Mouse (Mus musculus) lung, embryonic 15.5 days (tissue): ENCODE measurements at regions not wholly inside any gene's neighbourhood (a gene's known extent, or its start where the extent isn't known, plus 50 kb on each side); places are given as distances from the start of the nearest gene placed in this dataset.

ENCODE experiments used
- ATAC-seq: fragments of 200-750 bp; cut with Nextera tagmentation; 2 replicates; pipeline ENCODE4 v1.8.0; 2017; ENCODE audit warnings: moderate number of reproducible peaks, borderline replicate concordance; ENCODE audit not compliant: low FRiP score, low TSS enrichment; ENCODE audit errors: extremely low read depth
- H3K27ac ChIP-seq: fragments of 300-500 bp; sonication (generic); 2 replicates; pipeline ENCODE4 v1.5.1; 2015; ENCODE audit warnings: moderate library complexity, mild to moderate bottlenecking, inconsistent platforms
- H3K27me3 ChIP-seq: fragments of 300-500 bp; sonication (generic); 2 replicates; pipeline ENCODE4 v1.6.1; 2015; ENCODE audit warnings: inconsistent platforms
- H3K36me3 ChIP-seq: fragments of 300-500 bp; sonication (generic); 2 replicates; pipeline ENCODE4 v1.6.1; 2015; ENCODE audit warnings: inconsistent platforms
- H3K4me1 ChIP-seq: fragments of 300-500 bp; sonication (generic); 2 replicates; pipeline ENCODE4 v1.6.1; 2015; ENCODE audit warnings: inconsistent platforms
- H3K4me2 ChIP-seq: fragments of 300-500 bp; sonication (generic); 2 replicates; pipeline ENCODE4 v1.6.1; 2015; ENCODE audit warnings: inconsistent platforms, mild to moderate bottlenecking, moderate library complexity
- H3K4me3 ChIP-seq: fragments of 300-500 bp; sonication (generic); 2 replicates; pipeline ENCODE4 v1.5.1; 2015; ENCODE audit warnings: mild to moderate bottlenecking, inconsistent platforms
- H3K9ac ChIP-seq: fragments of 300-500 bp; sonication (generic); 2 replicates; pipeline ENCODE4 v1.6.1; 2015; ENCODE audit warnings: inconsistent platforms
- H3K9me3 ChIP-seq: fragments of 300-500 bp; sonication (generic); 2 replicates; pipeline ENCODE4 v1.6.1; 2016; ENCODE audit warnings: inconsistent platforms
- WGBS: fragments of 180-500 bp; shearing (Covaris S2); methylation state at CpG from one replicate; pipeline ENCODE4 v1.1.7; 2015; 5-methylcytosine and 5-hydroxymethylcytosine counted together

- ATAC-seq: no peak
- WGBS: 60% methylated on average over 14 of the region's 14 CpGs
Observed at GRCm38 (mm10) chr10:95083341-95084148, 138.9 kb upstream of the Plxnc1 start.

GRCm38 (mm10) chr10:95082634-95083033, 138.0 kb upstream of the Plxnc1 start:
- H3K4me3 ChIP-seq: no peak overlapping the region
- 87% methylated on average over 5 of the region's 5 CpGs for WGBS

More at GRCm38 (mm10) chr10:95083341-95084148, 138.9 kb upstream of the Plxnc1 start:
- no peaks in the 10 kb centered on the region for H3K27me3 ChIP-seq
- no peaks in the 10 kb centered on the region for H3K9me3 ChIP-seq
- H3K36me3 ChIP-seq: no peaks in the 10 kb centered on the region
- no peak overlapping the region for H3K27ac ChIP-seq
- peaks cover 22% of the 10 kb centered on the region for H3K4me1 ChIP-seq
- no peak overlapping the region for H3K4me3 ChIP-seq
- H3K9ac ChIP-seq: no peak overlapping the region
- H3K4me2 ChIP-seq: no peak overlapping the region

GRCm38 (mm10) chr10:95079979-95080378, 135.3 kb upstream of the Plxnc1 start:
- 75% methylated on average over 5 of the region's 5 CpGs for WGBS
- no peaks in the 10 kb centered on the region for H3K9me3 ChIP-seq
- no peak overlapping the region for H3K4me3 ChIP-seq
- H3K9ac ChIP-seq: no peak overlapping the region
- no peak overlapping the region for H3K27ac ChIP-seq
- peaks cover 14% of the 10 kb centered on the region for H3K4me1 ChIP-seq
- no peak overlapping the region for H3K4me2 ChIP-seq
- no peaks in the 10 kb centered on the region for H3K36me3 ChIP-seq
- ATAC-seq: no peak
- no peaks in the 10 kb centered on the region for H3K27me3 ChIP-seq

More at GRCm38 (mm10) chr10:95082634-95083033, 138.0 kb upstream of the Plxnc1 start:
- Histone ChIP-seq H3K9ac (no peak overlapping the region), H3K4me1 (peaks cover 13% of the 10 kb centered on the region; the same call in 1 of the 2 replicates), H3K4me2 (no peak overlapping the region), H3K27ac (no peak overlapping the region), H3K27me3 (no peaks in the 10 kb centered on the region), H3K9me3 (no peaks in the 10 kb centered on the region), H3K36me3 (no peaks in the 10 kb centered on the region)
- ATAC-seq: no peak

GRCm38 (mm10) chr10:95076421-95076820, 131.8 kb upstream of the Plxnc1 start:
- 68% methylated on average over 5 of the region's 5 CpGs for WGBS
- Histone ChIP-seq H3K27me3 (no peaks in the 10 kb centered on the region), H3K9ac (no peak overlapping the region), H3K27ac (no peak overlapping the region), H3K4me3 (no peak overlapping the region), H3K4me2 (no peak overlapping the region), H3K9me3 (no peaks in the 10 kb centered on the region), H3K4me1 (peaks cover 22% of the 10 kb centered on the region), H3K36me3 (no peaks in the 10 kb centered on the region)
- ATAC-seq: no peak

- Histone ChIP-seq H3K36me3 (no peaks in the 10 kb centered on the region), H3K4me2 (no peak overlapping the region), H3K4me1 (peaks cover 22% of the 10 kb centered on the region), H3K4me3 (no peak overlapping the region), H3K27ac (peak overlapping the region; percentile 16; the same call in 1 of the 2 replicates), H3K9me3 (no peaks in the 10 kb centered on the region), H3K9ac (no peak overlapping the region), H3K27me3 (no peaks in the 10 kb centered on the region)
- no peak for ATAC-seq
- WGBS: 58% methylated on average over 4 of the region's 4 CpGs
Observed at GRCm38 (mm10) chr10:95075897-95076296, 131.3 kb upstream of the Plxnc1 start.

- peak; percentile 85 for ATAC-seq
- Histone ChIP-seq H3K36me3 (no peaks in the 10 kb centered on the region), H3K4me2 (no peak overlapping the region), H3K27ac (peak overlapping the region; percentile 68), H3K4me3 (no peak overlapping the region), H3K27me3 (no peaks in the 10 kb centered on the region), H3K9ac (no peak overlapping the region), H3K4me1 (peaks cover 22% of the 10 kb centered on the region), H3K9me3 (no peaks in the 10 kb centered on the region)
- WGBS: 42% methylated on average over 5 of the region's 5 CpGs
Observed at GRCm38 (mm10) chr10:95074959-95075590, 130.4 kb upstream of the Plxnc1 start.

- no peaks in the 10 kb centered on the region for H3K9me3 ChIP-seq
- no peak overlapping the region for H3K27ac ChIP-seq
- no peak for ATAC-seq
- no peaks in the 10 kb centered on the region for H3K27me3 ChIP-seq
- H3K36me3 ChIP-seq: no peaks in the 10 kb centered on the region
- 81% methylated on average over 2 of the region's 2 CpGs for WGBS
- H3K4me2 ChIP-seq: no peak overlapping the region
- H3K9ac ChIP-seq: no peak overlapping the region
- peaks cover 22% of the 10 kb centered on the region for H3K4me1 ChIP-seq
- H3K4me3 ChIP-seq: no peak overlapping the region
Observed at GRCm38 (mm10) chr10:95074381-95074780, 129.7 kb upstream of the Plxnc1 start.

GRCm38 (mm10) chr10:95067971-95068370, 123.3 kb upstream of the Plxnc1 start:
- WGBS: 43% methylated on average over 10 of the region's 10 CpGs
- Histone ChIP-seq H3K9ac (no peak overlapping the region), H3K4me3 (no peak overlapping the region), H3K36me3 (no peaks in the 10 kb centered on the region), H3K4me2 (no peak overlapping the region), H3K9me3 (no peaks in the 10 kb centered on the region), H3K4me1 (0 out of 2 replicates have a peak, but pooled peaks cover 2% of the 10 kb centered on the region), H3K27ac (peak overlapping the region; percentile 77), H3K27me3 (no peaks in the 10 kb centered on the region)
- ATAC-seq: peak; percentile 95

- no peak overlapping the region for H3K9ac ChIP-seq
- WGBS: 64% methylated on average over 6 of the region's 6 CpGs
- no peaks in the 10 kb centered on the region for H3K9me3 ChIP-seq
- no peak overlapping the region for H3K4me3 ChIP-seq
- no peak overlapping the region for H3K4me2 ChIP-seq
- no peaks in the 10 kb centered on the region for H3K27me3 ChIP-seq
- H3K27ac ChIP-seq: no peak overlapping the region
- 0 out of 2 replicates have a peak, but pooled peaks cover 2% of the 10 kb centered on the region for H3K4me1 ChIP-seq
- no peaks in the 10 kb centered on the region for H3K36me3 ChIP-seq
- ATAC-seq: no peak
Observed at GRCm38 (mm10) chr10:95066774-95067173, 122.1 kb upstream of the Plxnc1 start.

- H3K4me1 ChIP-seq: peaks cover 11% of the 10 kb centered on the region; the same call in 1 of the 2 replicates
- H3K27me3 ChIP-seq: no peaks in the 10 kb centered on the region
- H3K4me2 ChIP-seq: no peak overlapping the region
- H3K4me3 ChIP-seq: no peak overlapping the region
- no peak for ATAC-seq
- WGBS: 71% methylated on average over 7 of the region's 7 CpGs
- no peak overlapping the region for H3K9ac ChIP-seq
- no peak overlapping the region for H3K27ac ChIP-seq
- H3K9me3 ChIP-seq: no peaks in the 10 kb centered on the region
- no peaks in the 10 kb centered on the region for H3K36me3 ChIP-seq
Observed at GRCm38 (mm10) chr10:95059486-95060091, 115.0 kb upstream of the Plxnc1 start.

GRCm38 (mm10) chr10:95059078-95059477, 114.4 kb upstream of the Plxnc1 start:
- Histone ChIP-seq H3K4me3 (no peak overlapping the region), H3K9me3 (no peaks in the 10 kb centered on the region), H3K9ac (no peak overlapping the region), H3K4me2 (no peak overlapping the region), H3K36me3 (no peaks in the 10 kb centered on the region), H3K4me1 (peaks cover 11% of the 10 kb centered on the region; the same call in 1 of the 2 replicates), H3K27ac (no peak overlapping the region), H3K27me3 (no peaks in the 10 kb centered on the region)
- ATAC-seq: no peak
- WGBS: 56% methylated on average over 9 of the region's 9 CpGs
